Mouse (Mus musculus): ENCODE data around the gene Acvr2b. TPM values are rescaled to one million over a fixed set of nuclear protein-coding genes. Genes with fewer than 3 reads are reported as not detected.

The Acvr2b gene
- polyA plus RNA-seq, 1 experiment from 2014 or later = 74.7 TPM

DNA sequence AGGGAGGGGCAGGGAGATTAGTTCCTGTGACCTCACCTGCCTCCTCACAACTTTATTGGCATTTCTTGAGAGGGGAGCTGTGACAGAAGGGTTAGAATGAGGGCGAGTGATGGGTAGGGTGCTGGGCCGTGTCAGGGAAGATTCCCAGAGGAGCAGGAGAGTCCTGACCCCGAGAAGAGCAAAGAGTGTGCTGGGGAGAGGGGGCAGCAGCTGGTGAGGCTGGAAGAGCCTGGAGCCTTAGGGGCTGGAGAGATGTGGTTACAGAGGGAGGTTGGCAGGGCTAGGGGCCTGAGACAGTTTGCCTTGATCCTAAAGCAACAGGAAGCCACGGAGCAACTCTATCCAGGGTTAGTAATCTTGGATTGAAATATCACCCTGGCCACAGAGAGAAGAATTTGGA, 79.7 kb downstream of the Acvr2b start:
- Histone ChIP-seq H3K9me3 (replicated peaks) (no peaks in the 10 kb centered on the region), H3K27me3 (ENCODE audit: low read depth, poor library complexity, severe bottlenecking) (no peaks in the 10 kb centered on the region), H3K27ac (no peak overlapping the region), H3K36me3 (no peaks in the 10 kb centered on the region), H3K4me3 (no peak overlapping the region), H3K4me1 (peaks cover 41% of the 10 kb centered on the region)
- no peak for DNase-seq (ENCODE audit: low spot score)
- WGBS = 82% methylated on average over 4 of the region's 4 CpGs

DNA sequence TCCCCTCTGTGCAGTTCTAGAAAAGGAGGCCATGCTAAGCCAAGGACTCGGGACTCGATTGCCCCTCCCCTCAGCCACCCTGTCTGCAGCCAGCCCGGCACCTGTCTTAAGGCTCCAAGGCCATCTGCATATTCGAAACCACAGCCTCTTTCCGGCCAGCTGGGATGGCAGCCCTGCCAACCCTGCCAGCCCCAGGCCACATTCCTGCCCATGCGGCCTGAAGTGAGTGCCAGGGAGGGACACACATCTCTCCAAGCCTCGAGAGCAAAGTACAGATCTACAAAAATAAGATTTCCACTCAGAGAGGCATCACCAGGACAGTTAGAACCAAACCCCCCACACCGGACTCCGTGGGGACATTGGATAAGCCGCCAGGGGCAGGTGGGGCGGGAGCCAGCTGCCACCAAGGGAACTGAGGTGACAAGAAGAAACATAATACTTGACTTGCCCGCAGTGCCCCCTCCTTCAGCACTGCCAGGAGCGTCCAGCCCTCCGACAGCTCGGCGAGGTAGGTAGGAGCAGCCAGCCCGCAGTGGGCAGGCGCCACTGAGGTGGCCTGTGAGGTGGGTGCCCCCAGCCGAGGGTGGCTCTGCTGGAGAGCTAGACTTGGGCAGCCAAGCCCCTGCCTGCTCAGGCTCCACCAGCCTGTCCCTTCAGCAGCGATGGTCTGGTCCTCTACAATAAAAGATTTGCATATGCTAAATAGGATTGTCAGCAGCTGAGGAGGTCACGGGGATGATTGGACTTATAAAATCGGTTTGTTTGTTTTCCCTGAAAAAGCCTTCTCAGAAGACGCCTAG, 81.8 kb downstream of the Acvr2b start:
- WGBS = 48% methylated on average over 23 of the region's 23 CpGs
- no peak for DNase-seq (ENCODE audit: low spot score)
- H3K27ac ChIP-seq = 0 out of 2 replicates have a peak overlapping the region, but pooled peaks have one; percentile 15
- H3K27me3 ChIP-seq (ENCODE audit: low read depth, poor library complexity, severe bottlenecking) = no peaks in the 10 kb centered on the region
- no peaks in the 10 kb centered on the region for H3K36me3 ChIP-seq
- peaks cover 24% of the 10 kb centered on the region for H3K4me1 ChIP-seq
- H3K4me3 ChIP-seq = no peak overlapping the region
- no peaks in the 10 kb centered on the region for H3K9me3 ChIP-seq (replicated peaks)

DNA sequence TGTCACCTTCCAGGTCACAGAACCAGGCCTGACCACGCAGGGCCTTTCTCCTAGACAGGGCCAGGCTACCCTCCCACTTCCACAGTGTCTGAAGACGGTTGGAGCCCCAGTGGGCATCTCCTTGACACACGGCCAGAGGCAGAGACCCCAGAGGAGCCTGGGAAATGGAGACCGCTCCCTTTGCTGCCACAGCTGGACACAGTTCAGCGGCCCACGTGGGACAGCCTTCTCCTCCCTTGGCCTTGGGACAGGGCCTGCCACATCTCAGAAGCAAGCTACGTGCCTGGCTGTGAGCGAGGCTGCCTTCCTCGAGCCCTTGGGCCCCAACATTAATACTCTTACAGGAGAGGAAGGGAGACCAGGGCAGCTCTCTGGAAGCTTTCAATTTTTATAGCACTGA, 82.5 kb downstream of the Acvr2b start:
- Histone ChIP-seq H3K27ac (0 out of 2 replicates have a peak overlapping the region, but pooled peaks have one; percentile 15), H3K4me1 (peaks cover 18% of the 10 kb centered on the region)

More for the DNA sequence above, 82.5 kb downstream of the Acvr2b start:
- H3K27me3 ChIP-seq (ENCODE audit: low read depth, poor library complexity, severe bottlenecking) = no peaks in the 10 kb centered on the region
- DNase-seq (ENCODE audit: low spot score) = no peak
- 59% methylated on average over 9 of the region's 9 CpGs for WGBS
- no peaks in the 10 kb centered on the region for H3K36me3 ChIP-seq
- H3K9me3 ChIP-seq (replicated peaks) = no peaks in the 10 kb centered on the region
- no peak overlapping the region for H3K4me3 ChIP-seq

Other genes with a start within 250 kb of the Acvr2b start
- gene Acaa1b, start 245.0 kb upstream of the Acvr2b start, polyA plus RNA-seq (2016; fragmentation: Nextera tagmentation; extraction: Ambion mirVana) = 1.1 TPM in 2 replicates
- gene Gm47289, start 243.0 kb upstream of the Acvr2b start, polyA plus RNA-seq (2016; fragmentation: Nextera tagmentation; extraction: Ambion mirVana) = not detected in 2 replicates
- gene Slc22a13, start 193.0 kb upstream of the Acvr2b start, polyA plus RNA-seq (2016; fragmentation: Nextera tagmentation; extraction: Ambion mirVana) = not detected in 2 replicates
- gene Oxsr1, start 79.7 kb upstream of the Acvr2b start, polyA plus RNA-seq (2016; fragmentation: Nextera tagmentation; extraction: Ambion mirVana) = 11.9 and 12.1 TPM in 2 replicates
- gene Acaa1a, start 62.4 kb upstream of the Acvr2b start, polyA plus RNA-seq (2016; fragmentation: Nextera tagmentation; extraction: Ambion mirVana) = 71.6 and 78.2 TPM in 2 replicates
- 7.6 and 9.2 TPM in 2 replicates for gene Myd88, start 60.7 kb upstream of the Acvr2b start, polyA plus RNA-seq (2016; fragmentation: Nextera tagmentation; extraction: Ambion mirVana)
- 11.4 and 12.8 TPM in 2 replicates for gene Xylb, start 44.7 kb upstream of the Acvr2b start, polyA plus RNA-seq (2016; fragmentation: Nextera tagmentation; extraction: Ambion mirVana)
- not detected in 2 replicates for gene Slc22a14, start 36.6 kb upstream of the Acvr2b start, polyA plus RNA-seq (2016; fragmentation: Nextera tagmentation; extraction: Ambion mirVana)
- gene Exog, start 42.8 kb downstream of the Acvr2b start, polyA plus RNA-seq (2016; fragmentation: Nextera tagmentation; extraction: Ambion mirVana) = 39.7 and 44.6 TPM in 2 replicates
- 0.10 and 0.13 TPM in 2 replicates for gene Scn5a, start 176.9 kb downstream of the Acvr2b start, polyA plus RNA-seq (2016; fragmentation: Nextera tagmentation; extraction: Ambion mirVana)

All from limb, embryonic 10.5 days (tissue).